Mouse (Mus musculus) fat pad, adult 2 months (tissue): ENCODE measurements around the gene Gngt2.
A peak's percentile ranks its signal among the peaks of the same experiment; 100 is the strongest.

Source experiments
- DNase-seq: peaks from one replicate; pipeline ENCODE4 v3.0.0-alpha.2; 2011; ENCODE audit warnings: low read depth, low spot score; ENCODE audit errors: extremely low read depth

Gene Gngt2

GRCm38 (mm10) chr11:95837059-95837458, at the start of gene Gngt2:
Gngt2 (plus strand) TSS chr11:95837216.
- DNase-seq, result no peak

- no peak for DNase-seq
These were observed 47.5 kb upstream of the Gngt2 start for GRCm38 (mm10) chr11:95789451-95789891.

DNA sequence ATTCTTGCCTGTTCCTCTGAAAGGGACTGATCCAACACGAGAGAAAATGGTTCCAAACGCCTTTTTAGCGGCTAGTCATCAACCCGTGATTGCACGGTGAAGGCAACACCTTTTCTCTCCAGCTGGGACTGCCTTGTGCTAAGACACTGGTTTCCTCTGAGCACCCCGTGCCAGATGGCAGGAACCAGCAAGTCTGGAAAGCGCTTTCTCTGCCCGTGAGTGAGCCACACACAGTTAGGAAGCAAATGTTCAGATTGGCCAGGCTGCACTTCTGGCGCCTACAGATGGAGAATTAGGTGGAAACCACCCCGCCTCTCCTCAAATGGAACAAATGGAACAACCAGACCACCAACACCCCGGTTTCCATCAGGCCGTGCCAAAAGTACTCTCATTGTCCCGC, 45.2 kb upstream of the Gngt2 start:
- no peak for DNase-seq

DNA sequence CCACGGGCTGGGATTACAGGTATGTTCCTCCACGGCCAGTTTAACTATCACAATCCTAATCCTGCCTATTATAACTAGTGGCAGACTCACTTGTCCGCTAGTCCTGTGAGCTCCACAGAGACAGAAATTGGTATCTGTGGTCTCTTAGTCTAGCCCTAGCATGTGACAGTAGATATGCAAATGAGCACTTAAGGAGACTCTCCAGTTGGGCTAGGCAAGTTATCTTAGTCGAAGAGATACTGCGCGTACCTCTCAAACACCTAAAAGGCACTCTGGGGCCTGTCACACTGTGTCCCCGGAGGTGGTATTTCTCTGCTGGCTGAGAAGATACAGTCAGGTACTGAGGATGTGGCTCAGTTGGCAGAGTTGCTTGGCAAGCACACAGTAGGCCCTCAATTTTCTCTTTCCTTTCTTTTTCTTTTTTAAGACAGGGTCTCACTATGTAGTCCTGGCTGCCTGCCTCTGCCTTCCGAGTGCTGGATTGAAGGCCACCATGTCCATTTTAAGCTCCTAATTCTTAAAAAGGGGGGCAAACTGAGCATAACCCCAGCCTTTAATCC, 44.0 kb upstream of the Gngt2 start:
- no peak for DNase-seq

DNA sequence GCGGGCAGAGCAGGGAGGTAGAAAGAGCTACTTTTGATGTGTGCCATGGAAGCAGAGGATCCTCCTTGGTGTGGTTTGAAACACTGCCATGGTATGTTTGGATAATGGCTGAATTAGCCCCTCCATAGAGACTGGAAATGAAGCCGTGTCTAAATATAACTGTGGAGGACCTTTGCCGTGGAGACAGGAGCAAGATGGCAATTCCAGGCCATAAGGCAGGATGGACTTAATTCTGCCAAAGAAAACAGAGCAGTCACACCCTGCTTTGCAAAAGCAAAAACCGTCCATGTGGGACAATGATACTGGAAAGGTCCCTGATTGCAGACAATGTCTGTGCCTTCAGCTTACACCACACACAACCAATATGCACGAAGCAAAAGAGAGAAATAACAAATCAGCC, 42.8 kb upstream of the Gngt2 start:
- DNase-seq, result no peak

- no peak for DNase-seq
These were observed 41.4 kb upstream of the Gngt2 start for GRCm38 (mm10) chr11:95795582-95795981.

- no peak for DNase-seq
These were observed 32.0 kb upstream of the Gngt2 start for GRCm38 (mm10) chr11:95805010-95805409.

- no peak for DNase-seq
These were observed 31.5 kb upstream of the Gngt2 start for GRCm38 (mm10) chr11:95805527-95805926.

GRCm38 (mm10) chr11:95807884-95808283, 29.1 kb upstream of the Gngt2 start:
- no peak for DNase-seq

DNA sequence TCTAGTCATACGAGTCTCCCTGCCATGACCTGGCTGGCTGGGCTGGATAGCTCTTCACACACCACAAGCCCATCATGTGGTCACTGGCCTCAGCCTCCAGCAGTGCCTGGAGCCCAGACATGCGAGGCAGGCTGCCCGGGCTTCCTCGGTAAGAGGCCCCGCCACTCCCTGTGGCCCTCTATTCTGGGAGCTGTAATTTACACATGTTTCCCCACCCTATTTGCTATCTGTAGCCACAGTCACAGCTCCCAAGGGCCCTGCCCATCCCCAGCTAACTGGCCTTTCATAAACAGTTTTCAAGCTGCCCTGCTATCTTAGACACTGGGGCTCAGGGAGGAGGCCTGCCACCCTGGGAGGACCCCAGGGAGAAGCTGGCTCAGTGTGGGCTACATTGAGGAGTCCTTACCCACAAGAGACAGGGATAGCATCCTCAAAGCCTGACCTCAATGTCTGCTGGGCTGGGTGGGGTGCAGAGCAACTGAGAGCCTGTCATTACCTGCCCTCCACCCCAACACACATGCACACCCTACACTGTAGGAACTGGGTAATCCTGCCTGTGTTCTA, 28.5 kb upstream of the Gngt2 start:
- no peak for DNase-seq

DNA sequence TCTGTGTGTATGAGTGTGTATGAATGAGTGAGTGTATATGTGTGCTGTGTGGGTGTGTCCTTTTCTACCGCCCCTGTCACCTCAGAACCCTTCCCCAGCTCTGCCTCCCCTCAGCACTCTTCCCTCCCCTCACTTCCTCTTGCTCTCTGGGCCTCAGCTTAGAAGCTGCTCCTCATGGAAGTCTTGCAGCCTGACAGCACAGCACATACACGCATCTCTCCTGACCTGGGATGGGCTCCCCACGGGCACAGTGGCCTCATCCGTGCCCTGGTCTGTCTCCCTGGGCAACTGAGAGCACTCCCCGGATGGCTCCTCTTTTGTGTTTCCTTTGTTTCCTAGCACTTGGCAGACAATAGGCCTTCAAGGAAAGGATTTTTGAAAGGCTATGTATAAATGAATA, 27.4 kb upstream of the Gngt2 start:
- DNase-seq, result no peak

DNA sequence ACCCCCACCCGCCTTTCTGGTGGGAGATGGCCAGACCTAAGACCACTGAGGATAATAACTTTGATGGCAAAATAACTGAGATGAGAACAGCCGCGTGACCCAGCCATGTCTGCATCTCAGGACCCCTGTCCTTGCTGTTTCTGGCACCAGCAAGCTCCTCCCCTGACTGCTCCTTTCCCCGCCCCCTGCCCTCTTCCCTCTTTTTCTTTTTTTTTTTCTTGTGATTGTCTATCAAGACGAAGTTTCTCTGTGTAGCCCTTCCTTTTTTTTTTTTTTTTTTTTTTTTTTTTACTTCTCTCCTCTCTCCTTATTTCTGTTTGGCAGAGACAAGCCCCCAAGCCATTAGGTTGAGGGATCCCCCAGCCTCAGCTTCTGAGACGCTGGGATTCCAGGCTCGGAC, 26.2 kb upstream of the Gngt2 start:
- DNase-seq, result no peak

- no peak for DNase-seq
These were observed 25.3 kb upstream of the Gngt2 start for GRCm38 (mm10) chr11:95811741-95812140.

GRCm38 (mm10) chr11:95812224-95812623, 24.8 kb upstream of the Gngt2 start:
- DNase-seq, result no peak

DNA sequence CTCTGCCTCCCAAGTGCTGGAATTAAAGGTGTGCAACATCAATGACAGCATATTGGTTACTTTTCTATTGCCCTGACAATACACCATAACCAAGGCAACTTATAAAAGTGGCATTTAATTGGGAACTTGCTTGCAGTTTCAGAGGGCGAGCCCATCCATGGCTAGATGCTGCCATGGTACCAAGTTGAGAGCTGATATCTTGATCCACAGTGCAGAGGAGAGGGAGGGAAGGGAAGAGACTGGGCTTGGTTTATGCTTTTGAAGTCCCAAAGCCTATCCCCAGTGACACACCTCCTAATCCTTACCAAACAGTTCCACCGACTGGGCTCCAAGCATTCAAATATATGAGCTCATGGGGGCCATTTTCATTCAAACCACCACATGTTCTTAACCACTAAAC, 22.9 kb upstream of the Gngt2 start:
- no peak for DNase-seq

- DNase-seq, result no peak
These were observed 22.2 kb upstream of the Gngt2 start for GRCm38 (mm10) chr11:95814857-95815256.

DNA sequence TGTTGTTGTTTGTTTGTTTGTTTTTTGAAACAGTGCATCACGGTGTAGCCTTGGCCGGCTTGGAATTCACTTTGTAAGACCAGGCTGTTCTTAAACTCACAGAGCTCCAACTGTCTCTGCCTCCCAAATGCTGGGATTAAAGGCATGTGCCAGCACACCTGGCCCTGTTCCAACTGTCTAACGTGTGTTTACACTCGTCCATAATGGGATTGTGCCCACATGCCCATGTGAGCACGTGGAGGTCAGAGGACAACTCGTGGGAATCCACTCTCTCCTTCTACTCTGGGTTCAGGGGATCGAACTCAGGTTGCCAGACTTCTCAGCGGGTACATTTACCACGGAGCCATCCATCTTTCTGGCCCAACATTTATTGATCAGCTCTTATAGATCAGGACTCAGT, 21.6 kb upstream of the Gngt2 start:
- no peak for DNase-seq

DNA sequence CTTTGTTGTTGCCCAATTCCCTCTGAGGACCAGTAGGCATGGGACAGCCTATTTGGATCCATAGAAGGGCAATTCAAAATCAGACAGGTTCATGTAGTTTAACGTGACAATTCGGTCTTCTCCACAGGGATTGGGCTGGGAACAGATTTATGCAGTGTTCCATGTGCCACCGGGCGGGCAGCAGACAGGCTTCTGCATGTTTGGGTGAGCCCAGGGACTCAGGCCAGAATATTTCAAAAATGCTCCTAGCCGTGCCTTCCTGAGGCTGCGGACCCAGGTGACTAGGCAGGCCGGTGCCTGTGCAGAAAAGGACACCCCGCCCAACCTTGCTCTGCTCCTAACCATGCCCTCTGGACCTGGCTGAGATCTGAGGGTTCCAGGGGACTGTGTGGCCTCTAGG, 17.9 kb upstream of the Gngt2 start:
- DNase-seq, result peak; percentile 78

DNA sequence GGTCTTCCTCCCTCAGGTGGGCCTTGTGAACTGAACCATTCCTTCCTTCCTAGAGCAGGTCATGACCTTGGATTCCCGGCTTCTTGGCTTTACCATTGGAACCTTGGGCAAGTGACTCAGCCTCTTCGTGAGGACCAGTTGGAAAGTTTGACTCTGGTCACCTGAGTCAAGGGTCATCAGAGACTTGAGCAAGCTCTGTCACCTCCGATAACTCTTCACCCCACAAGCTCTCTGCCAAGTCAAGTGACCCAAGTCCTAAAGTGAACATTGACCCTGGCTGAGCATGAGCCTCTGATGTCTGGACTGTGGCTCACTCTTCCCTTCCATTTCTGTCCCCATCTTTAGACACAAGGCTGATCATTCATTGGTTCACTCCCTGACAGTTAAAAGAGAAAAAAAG, 15.5 kb upstream of the Gngt2 start:
- DNase-seq, result no peak

- no peak for DNase-seq
These were observed 14.6 kb upstream of the Gngt2 start for GRCm38 (mm10) chr11:95822437-95822836.

GRCm38 (mm10) chr11:95824071-95824876, 12.7 kb upstream of the Gngt2 start, which contains the start of gene Phospho1:
Phospho1 (plus strand) TSS chr11:95824499.
- no peak for DNase-seq

- DNase-seq, result no peak
These were observed 12.2 kb upstream of the Gngt2 start for GRCm38 (mm10) chr11:95824877-95825243.
